Mouse (Mus musculus) liver, adult (tissue): Measurements from ENCODE around the gene Oprm1.

Experiments used
- GATA4 ChIP-seq: IDR thresholded peaks from 2 replicates; pipeline ENCODE4 v1.6.1; 2014; ENCODE audit warnings: mild to moderate bottlenecking, low read length; ENCODE audit not compliant: insufficient replicate concordance

Oprm1 gene

DNA sequence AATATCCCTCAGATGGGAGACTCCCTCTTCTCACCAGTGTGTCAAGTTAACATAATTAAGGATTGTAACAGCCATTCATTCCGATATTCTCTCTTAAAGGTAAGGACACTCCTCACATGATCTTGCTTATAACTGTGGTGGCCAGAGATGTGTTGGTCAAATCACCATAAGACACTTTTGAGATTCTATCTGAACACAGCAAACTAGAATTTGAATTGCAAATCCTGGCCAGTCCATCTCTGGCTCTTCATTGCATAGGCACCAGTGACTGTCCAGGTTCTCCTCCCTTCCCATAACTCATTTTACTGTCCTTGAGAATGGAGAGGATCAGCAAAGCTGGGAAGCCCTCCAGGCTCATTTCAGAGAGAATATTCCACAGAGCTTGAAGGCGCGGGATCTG lies at the start of gene Oprm1:
Gene Oprm1, plus strand, starts transcription at position 301 of the 400 bp plus-strand sequence.
- no peak for TF ChIP-seq GATA4

DNA sequence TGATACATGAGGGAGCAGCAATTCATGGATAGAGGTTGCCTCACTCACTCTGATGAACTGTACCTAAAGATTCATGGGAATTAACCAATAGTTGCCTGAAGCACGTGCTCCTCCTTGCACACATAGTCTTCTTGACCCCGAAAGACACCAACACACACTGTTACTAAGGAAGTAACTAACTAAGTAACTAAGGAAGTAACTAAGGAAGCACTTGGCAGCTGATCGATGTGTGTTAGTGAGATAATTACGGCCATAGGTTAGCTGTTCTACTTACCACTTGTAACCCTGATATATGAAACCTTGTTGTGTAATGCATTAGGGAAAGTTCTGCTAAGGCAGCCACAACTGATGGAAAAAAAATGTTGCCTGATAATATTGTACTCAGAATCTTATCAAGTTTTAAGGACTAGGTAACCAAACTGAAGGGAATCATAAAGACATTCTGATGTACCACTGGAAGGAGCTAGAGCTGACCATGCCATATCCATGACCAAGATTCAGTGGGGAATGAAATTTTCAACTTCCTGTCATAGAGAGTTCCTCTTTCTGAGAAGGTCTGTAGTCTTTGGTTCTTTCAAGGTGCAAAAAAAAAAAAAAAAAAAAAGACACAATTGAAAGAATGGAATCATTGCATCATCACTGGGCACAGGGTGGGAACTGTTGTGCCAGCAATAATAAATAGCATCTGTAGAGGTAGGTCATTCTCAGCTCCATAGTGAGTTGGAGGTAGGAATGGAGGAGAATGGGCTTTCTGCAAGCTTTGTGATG lies 40.9 kb upstream of the Oprm1 start:
- TF ChIP-seq GATA4: no peak

DNA sequence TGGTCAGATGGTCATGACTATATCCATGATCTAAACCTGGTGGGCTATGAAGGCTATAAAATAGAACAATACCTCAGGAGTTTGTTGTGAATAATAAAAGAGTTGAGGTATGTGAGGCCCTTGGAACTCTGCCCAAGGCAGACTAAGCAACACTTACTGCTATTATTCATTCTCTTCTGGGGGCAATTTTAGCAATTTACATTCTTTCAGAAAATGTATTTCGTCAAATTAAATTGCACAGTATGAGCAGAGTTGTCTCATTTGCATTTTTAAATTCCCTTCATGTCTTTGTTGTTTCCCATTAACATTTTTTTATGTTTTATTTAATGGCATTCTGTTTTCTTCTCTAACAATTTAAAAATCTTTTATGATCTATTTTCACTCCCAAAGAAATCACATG lies 34.5 kb upstream of the Oprm1 start:
- TF ChIP-seq GATA4: no peak

DNA sequence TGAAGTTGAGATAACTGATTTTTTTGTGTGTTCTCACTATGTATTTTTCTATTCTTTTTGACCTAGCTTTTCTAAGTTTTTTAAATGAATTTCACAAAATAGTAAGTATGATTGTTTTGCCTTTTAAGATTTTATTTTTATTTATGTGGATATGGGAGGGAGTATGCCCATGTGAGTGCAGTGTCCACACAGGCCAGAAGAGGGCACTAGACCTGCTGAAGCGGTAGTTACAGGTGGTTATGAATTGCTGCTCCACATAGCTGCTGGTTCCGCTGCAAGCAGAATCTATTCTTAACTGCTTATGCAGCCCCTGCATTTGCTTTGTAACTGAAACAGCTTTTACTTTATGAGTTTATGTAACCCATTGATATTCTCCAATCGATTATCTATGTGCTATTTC lies 29.8 kb upstream of the Oprm1 start:
- TF ChIP-seq GATA4: no peak

DNA sequence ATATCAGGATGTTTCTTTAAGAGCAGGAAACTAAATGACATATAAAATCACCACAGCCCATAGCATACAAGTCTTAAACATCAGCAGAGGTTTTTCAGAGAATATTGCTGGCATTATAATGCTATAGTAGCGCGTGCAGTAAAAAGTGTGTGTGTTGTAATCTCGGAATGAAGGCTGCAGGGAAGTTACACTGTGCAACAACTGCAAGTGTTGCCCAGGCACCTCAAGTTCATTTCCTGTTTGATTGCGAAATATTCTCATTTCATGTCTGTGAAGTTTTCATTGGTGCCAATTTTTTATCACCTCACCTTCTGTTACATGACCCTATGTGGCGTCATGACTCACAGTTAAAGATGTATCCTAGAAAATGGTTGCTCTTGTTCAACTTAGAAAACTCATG lies 4.9 kb upstream of the Oprm1 start:
- TF ChIP-seq GATA4: no peak

DNA sequence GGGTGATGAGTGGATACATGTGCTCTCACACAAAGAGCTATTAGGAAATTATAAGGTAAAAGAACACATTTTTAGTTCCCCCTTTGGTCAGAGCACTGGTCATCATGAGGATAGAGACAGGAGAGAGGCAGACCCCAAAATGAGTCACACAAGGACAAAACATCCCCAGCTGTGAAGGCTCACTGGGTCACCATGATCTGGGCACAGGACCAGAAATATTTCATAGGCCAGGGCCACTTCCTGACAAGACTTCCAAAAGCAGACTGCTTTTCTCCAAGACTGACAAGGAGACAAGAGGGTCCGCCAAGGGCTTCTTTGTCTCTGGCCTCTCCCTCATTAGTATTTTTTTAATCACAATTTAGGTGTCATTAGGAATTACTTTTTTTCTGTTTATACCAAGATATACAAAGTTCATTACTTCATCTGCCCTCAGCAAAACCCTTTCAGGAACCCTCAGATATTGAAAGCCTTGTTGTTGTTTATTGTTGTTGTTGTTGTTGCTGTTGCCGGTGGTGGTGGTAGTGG lies 3.0 kb downstream of the Oprm1 start, which contains the start of gene Gm10945:
Gene Gm10945, minus strand, starts transcription at position 475 of the 525 bp plus-strand sequence.
- no peak for TF ChIP-seq GATA4

DNA sequence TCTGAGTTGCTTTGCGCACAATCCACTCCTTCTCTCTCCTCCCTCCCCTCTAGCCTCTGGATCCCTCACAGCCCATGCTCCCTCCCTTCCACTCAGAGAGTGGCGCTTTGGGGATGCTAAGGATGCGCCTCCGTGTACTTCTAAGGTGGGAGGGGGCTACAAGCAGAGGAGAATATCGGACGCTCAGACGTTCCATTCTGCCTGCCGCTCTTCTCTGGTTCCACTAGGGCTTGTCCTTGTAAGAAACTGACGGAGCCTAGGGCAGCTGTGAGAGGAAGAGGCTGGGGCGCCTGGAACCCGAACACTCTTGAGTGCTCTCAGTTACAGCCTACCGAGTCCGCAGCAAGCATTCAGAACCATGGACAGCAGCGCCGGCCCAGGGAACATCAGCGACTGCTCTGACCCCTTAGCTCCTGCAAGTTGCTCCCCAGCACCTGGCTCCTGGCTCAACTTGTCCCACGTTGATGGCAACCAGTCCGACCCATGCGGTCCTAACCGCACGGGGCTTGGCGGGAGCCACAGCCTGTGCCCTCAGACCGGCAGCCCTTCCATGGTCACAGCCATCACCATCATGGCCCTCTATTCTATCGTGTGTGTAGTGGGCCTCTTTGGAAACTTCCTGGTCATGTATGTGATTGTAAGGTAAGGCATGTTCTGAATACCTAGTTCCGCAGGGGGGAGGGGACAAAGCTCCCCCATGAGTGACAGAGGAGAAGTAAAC lies 30.4 kb downstream of the Oprm1 start:
- no peak for TF ChIP-seq GATA4

DNA sequence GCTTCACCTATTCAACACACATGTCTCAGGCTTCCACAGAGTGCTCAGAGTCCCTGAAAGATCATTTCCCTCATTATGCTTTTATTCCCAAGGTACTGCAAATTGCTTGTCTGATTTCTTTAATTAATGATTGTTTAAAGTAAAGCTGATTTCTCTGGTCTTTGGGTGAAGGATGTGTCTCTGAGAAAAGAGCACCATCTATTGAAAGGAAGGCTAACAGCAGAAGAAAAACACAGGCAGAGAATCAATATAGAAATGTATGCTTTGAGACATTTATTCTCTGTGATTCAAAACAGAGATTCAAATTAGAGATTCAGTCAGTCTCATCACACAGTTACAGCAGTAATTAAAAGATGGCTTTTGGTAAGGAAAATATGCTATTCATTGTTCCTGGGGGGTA lies 31.9 kb downstream of the Oprm1 start:
- no peak for TF ChIP-seq GATA4

DNA sequence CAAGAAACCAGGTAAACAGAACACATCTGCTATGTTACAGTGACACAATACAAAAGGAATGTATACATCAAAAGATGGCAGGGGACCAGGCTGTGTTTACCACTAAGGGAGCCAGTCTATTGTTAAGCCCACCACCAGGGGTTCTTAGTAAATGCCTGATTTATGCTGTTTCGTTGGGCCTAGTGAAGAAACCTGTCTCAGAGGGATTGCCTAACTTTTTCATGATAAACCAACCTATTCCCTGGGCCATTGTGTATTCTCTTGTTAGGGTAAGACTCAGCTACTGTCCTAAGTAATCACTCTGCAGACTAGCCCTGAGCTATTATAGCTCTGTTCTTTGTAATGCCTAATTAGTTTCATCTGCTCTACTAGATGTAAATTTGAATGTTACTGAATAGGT lies 62.3 kb downstream of the Oprm1 start:
- TF ChIP-seq GATA4: no peak

DNA sequence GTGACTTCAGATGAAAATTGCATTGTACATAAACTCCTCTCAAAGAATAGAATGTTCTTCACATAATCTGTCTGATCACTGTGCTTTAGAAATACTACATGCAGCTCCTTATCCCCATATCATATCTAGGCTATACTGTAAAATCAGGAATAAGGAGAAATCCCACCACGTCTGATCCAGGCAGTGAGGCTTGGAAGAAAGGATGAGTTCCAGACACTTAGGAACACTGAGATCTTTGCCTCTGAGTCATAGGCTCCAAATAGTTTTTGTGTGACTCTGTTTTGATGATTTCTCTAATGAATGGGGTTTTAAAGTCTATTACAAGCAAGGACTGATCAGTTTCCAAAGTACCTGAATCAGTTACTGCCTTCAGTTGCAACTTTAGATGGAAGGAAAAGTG lies 83.9 kb downstream of the Oprm1 start:
- no peak for TF ChIP-seq GATA4

DNA sequence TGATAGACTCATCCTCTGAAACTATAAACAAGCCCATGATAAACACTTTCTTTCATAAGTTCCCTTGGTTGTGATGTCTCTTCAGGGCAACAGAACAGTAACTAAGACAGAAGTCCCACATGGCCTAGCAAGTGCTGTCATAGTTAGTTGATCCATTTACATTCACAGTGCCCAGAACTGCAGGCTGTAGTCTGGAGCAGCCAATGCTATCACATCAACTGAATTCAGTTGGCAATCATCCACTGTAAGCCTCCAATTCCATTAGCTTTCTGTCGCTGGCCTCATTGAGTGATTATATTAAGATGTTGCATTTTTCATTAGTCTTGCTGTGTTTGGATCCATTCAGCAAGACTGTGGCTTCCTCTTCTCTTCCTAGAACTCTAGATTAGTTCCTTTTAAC lies 88.0 kb downstream of the Oprm1 start:
- no peak for TF ChIP-seq GATA4

DNA sequence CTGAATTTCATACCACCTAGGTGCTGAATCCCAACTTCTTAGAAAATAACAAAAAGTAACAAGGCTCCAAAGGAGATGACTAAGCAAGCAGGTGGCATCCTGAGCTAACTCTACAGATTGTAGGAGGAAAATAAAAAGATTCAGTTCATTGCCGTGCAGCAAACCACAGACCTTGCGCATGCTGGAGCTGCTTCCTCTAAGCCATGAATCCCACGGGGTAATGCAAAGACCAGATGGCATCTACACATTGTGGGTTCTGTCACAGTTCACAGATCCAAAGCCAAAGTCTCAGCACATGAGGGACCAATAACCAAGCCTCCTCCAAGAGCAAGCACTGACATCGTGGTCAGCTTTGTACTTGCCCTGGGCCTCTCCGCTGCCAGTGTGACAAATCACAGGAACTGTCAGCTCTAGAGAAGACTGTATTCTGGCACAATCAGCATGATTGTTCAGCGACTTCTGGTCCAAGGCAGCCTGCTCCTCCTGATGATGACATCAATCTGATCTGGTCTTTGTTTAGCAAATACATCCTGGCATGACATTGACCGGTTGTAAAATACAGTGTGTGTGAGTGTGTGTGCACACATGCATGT lies 90.0 kb downstream of the Oprm1 start:
- TF ChIP-seq GATA4: no peak

DNA sequence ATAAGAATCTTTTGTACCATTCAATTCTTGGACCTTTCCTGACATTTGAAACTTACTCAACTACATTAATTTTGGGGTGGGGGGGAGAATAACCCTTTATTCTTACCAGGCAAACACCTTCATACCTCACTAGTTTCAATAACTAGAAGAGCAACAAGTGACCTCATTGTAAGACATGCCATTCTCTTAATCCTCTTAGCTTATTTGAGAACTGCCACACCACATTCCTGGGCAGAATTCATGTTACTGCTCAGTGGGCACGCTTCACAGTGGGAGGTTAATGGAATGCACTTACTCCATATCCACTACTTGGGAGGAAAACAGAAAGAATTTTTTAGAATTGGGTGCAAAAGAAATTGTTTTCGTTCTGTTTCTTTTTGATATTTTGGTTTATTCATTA lies 90.5 kb downstream of the Oprm1 start:
- no peak for TF ChIP-seq GATA4

DNA sequence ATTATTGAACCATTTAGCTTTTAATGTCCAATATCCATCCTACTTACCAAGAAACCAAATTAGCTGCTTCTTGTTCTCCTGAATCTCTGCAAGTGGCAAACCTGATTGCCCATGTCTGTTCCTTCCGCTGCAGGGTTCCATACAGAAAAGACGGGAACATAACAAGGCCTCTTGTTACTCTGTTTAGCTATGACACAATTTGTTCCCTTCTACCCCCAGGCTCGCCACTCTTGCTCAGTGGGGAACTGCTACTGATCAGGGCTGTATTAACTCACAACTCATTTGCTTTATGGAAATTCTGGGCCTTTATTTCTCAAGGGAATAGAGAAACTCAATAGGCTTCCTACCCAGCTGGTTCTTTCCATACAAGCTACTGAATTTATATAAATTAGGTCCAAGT lies 97.5 kb downstream of the Oprm1 start:
- no peak for TF ChIP-seq GATA4

DNA sequence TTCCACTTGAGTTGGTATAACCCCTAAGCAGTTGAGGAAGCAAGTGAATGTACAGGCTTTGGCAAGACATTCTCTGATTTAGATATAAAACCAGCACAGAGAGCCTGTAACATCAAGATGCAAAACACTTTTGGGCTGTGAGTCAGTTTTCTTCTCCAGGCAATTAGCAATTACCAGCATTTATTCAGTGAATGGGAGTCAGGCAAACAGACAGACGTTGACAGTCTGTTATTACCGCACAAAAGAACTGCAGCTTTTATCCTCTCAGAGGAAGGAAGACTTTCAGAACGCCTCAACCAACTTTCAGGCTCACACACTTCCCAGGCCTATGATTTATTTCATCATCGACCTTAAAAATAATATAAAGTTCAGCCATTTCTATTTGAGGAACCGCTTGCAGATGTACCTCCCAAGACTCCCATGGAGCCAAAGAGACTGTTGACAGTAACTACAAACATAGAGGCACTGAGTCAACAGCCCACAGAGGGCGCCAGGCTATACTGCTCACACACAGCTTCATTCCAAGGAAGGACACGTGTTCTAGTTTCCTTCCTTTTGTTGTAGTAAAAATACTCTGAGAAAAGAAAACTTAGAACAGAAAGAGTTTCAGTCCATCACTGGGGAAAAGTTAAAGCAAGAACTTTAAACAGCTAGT lies 113.2 kb downstream of the Oprm1 start:
- no peak for TF ChIP-seq GATA4
